Mouse (Mus musculus) heart, adult 11 months (tissue): ENCODE measurements around the gene Mier1.

Source experiments
- DNase-seq: peaks from one replicate; pipeline ENCODE4 v3.0.0; 2022

The Mier1 gene

GRCm38 (mm10) chr4:103114184-103115111 lies at the start of gene Mier1, which contains the start of gene Wdr78:
Gene Mier1 (plus strand): TSS chr4:103114390.
Gene Wdr78 (minus strand): TSS chr4:103114555.
- peak; percentile 100 for DNase-seq

GRCm38 (mm10) chr4:103064421-103064820 lies 49.8 kb upstream of the Mier1 start:
- DNase-seq, result no peak

GRCm38 (mm10) chr4:103064976-103065375 lies 49.2 kb upstream of the Mier1 start:
- DNase-seq, result no peak

- no peak for DNase-seq
Observed at GRCm38 (mm10) chr4:103067906-103068655, 46.1 kb upstream of the Mier1 start.

GRCm38 (mm10) chr4:103070631-103071030 lies 43.6 kb upstream of the Mier1 start:
- DNase-seq, result no peak

- DNase-seq, result no peak
Observed at GRCm38 (mm10) chr4:103085237-103085636, 29.0 kb upstream of the Mier1 start.

- no peak for DNase-seq
Observed at GRCm38 (mm10) chr4:103095921-103096320, 18.3 kb upstream of the Mier1 start.

- no peak for DNase-seq
Observed at GRCm38 (mm10) chr4:103098532-103098931, 15.7 kb upstream of the Mier1 start.

- DNase-seq, result no peak
Observed at GRCm38 (mm10) chr4:103112651-103113050, 1.5 kb upstream of the Mier1 start.

GRCm38 (mm10) chr4:103113402-103113801 lies 788 bp upstream of the Mier1 start:
- no peak for DNase-seq

- DNase-seq, result no peak
Observed at GRCm38 (mm10) chr4:103118888-103119228, 4.7 kb downstream of the Mier1 start.

- DNase-seq, result peak; percentile 99
Observed at GRCm38 (mm10) chr4:103119229-103120027, 5.2 kb downstream of the Mier1 start.

GRCm38 (mm10) chr4:103120028-103120384 lies 5.8 kb downstream of the Mier1 start:
- DNase-seq, result no peak

GRCm38 (mm10) chr4:103120395-103120794 lies 6.2 kb downstream of the Mier1 start:
- DNase-seq, result no peak

- DNase-seq, result no peak
Observed at GRCm38 (mm10) chr4:103120874-103121389, 6.7 kb downstream of the Mier1 start.

GRCm38 (mm10) chr4:103123086-103123485 lies 8.9 kb downstream of the Mier1 start:
- peak; percentile 81 for DNase-seq

- DNase-seq, result no peak
Observed at GRCm38 (mm10) chr4:103123606-103124005, 9.4 kb downstream of the Mier1 start.

- DNase-seq, result no peak
Observed at GRCm38 (mm10) chr4:103126533-103126932, 12.3 kb downstream of the Mier1 start.

- DNase-seq, result no peak
Observed at GRCm38 (mm10) chr4:103136946-103137345, 22.8 kb downstream of the Mier1 start.

GRCm38 (mm10) chr4:103146339-103146738 lies 32.1 kb downstream of the Mier1 start:
- DNase-seq, result peak; percentile 88

GRCm38 (mm10) chr4:103151946-103152345 lies 37.8 kb downstream of the Mier1 start:
- DNase-seq, result no peak

- DNase-seq, result peak; percentile 65
Observed at GRCm38 (mm10) chr4:103158781-103159180, 44.6 kb downstream of the Mier1 start.

GRCm38 (mm10) chr4:103166198-103166597 lies 52.0 kb downstream of the Mier1 start:
- peak; percentile 76 for DNase-seq
